Mouse (Mus musculus) kidney, adult 2 months (tissue): Measurements from ENCODE around the gene Cnot3.

Experiments
- CTCF ChIP-seq: fragments of 200-500 bp; conservative IDR thresholded peaks from 2 replicates; pipeline ENCODE4 v1.5.1; 2011; ENCODE audit warnings: low read depth, mild to moderate bottlenecking, control low read depth, low read length, moderate library complexity, mixed read lengths; ENCODE audit not compliant: insufficient read depth, insufficient read length
- POLR2A ChIP-seq: fragments of 200-500 bp; IDR thresholded peaks from one replicate; pipeline ENCODE4 v1.6.1; 2011; ENCODE audit warnings: low read depth, low read length, control low read depth

- TF ChIP-seq CTCF = no peak
- no peak for TF ChIP-seq POLR2A
These were observed 58.2 kb downstream of the Cnot3 start for GRCm38 (mm10) chr7:3703148-3703878.
